Mouse (Mus musculus) thymus, postnatal 0 days (tissue): ENCODE results near the gene Zfp788. TPM values are rescaled to one million over a fixed set of nuclear protein-coding genes. Genes with fewer than 3 reads are reported as not detected.
"Not testable (repeated sequence)": the region's sequence is repeated elsewhere in the genome, so short reads cannot be mapped to it uniquely, and the experiment has no call there.

ENCODE experiments used
- DNase-seq: peaks from one replicate; pipeline ENCODE4 v3.0.0-alpha.2; 2015; ENCODE audit warnings: low spot score
- polyA plus RNA-seq: library from polyadenylated mRNA; unstranded; fragments of >200 nt; fragmentation: Nextera tagmentation; extraction: Ambion mirVana; gene quantifications from 2 replicates; pipeline ENCODE4 v1.2.1, GENCODE M21; 2015

Gene Zfp788
- 8.4 and 8.8 TPM in 2 replicates for polyA plus RNA-seq

- DNase-seq: peak; percentile 91
Observed at GRCm38 (mm10) chr7:41632409-41633220, at the start of gene Zfp788. Gene Zfp788 (plus strand): TSS chr7:41633203.

GRCm38 (mm10) chr7:41587831-41588230 is 45.2 kb upstream of the Zfp788 start:
- DNase-seq: not testable (repeated sequence)

GRCm38 (mm10) chr7:41598615-41599014 is 34.4 kb upstream of the Zfp788 start:
- DNase-seq: no peak

GRCm38 (mm10) chr7:41599034-41599813 is 33.8 kb upstream of the Zfp788 start, which contains the start of gene 2610021A01Rik:
Gene 2610021A01Rik (plus strand): TSS chr7:41599230.
- DNase-seq: peak; percentile 92

GRCm38 (mm10) chr7:41599932-41600548 is 33.0 kb upstream of the Zfp788 start:
- no peak for DNase-seq

GRCm38 (mm10) chr7:41611654-41612053 is 21.3 kb upstream of the Zfp788 start:
- DNase-seq: no peak

GRCm38 (mm10) chr7:41616241-41616640 is 16.8 kb upstream of the Zfp788 start:
- not testable (repeated sequence) for DNase-seq

GRCm38 (mm10) chr7:41633221-41633984 is 400 bp downstream of the Zfp788 start:
- DNase-seq: peak; percentile 90

GRCm38 (mm10) chr7:41674326-41674725 is 41.3 kb downstream of the Zfp788 start:
- DNase-seq: not testable (repeated sequence)

Other genes with a start within 250 kb of the Zfp788 start
- 14.8 and 15.2 TPM in 2 replicates for gene AI987944, start 239.8 kb upstream of the Zfp788 start, polyA plus RNA-seq
- 0.07 and 0.13 TPM in 2 replicates for gene Vmn2r57, start 184.5 kb upstream of the Zfp788 start, polyA plus RNA-seq
- 0.04 and 0.05 TPM in 2 replicates for gene Gm20449, start 133.8 kb upstream of the Zfp788 start, polyA plus RNA-seq
- 10.8 and 12.5 TPM in 2 replicates for gene AW146154, start 133.3 kb upstream of the Zfp788 start, polyA plus RNA-seq
- 0.09 TPM in 1 of 2 replicates, not detected in the other for gene Gm6871, start 59.5 kb upstream of the Zfp788 start, polyA plus RNA-seq
- 12.1 and 13.0 TPM in 2 replicates for gene 2610021A01Rik, start 34.0 kb upstream of the Zfp788 start, polyA plus RNA-seq
- not detected in 2 replicates for gene Vmn2r58, start 239.5 kb downstream of the Zfp788 start, polyA plus RNA-seq